Mouse (Mus musculus): ENCODE measurements around the gene Rev1.

DNA sequence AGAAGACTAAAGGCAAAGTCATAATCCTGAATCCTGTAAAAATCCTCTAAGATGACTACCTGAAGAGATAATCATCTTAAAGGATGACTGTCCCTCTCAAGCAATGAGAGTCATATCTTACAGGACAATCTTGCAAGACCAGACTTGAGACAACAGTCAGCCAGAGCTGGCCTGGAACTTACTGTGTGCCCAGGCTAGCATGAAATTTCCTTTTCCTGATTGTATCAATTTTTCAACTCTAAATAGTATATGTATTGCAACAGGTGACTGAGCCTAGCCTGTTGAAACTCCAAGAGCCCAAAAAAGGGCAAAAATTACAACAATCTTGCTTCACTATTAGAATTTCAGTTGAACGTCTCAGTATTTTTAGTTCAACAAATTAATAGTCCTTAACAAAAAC lies 26.4 kb downstream of the Rev1 start:
- TF ChIP-seq CTCF (IDR thresholded peaks at IDR 0.05; ENCODE audit: borderline replicate concordance, insufficient read depth, low read depth, low read length) (no peak), POLR2A (IDR thresholded peaks at IDR 0.05; ENCODE audit: borderline replicate concordance, insufficient read depth, low read length) (no peak)
